Mouse (Mus musculus): ENCODE measurements around the gene Msx2. TPM values are rescaled to one million over a fixed set of nuclear protein-coding genes. Genes with fewer than 3 reads are reported as not detected.

Gene Msx2
- polyA plus RNA-seq, 1 experiment from 2014 or later = 35.6 TPM

GRCm38 (mm10) chr13:53501561-53502253, 28.8 kb upstream of the Msx2 start:
- H3K9me3 ChIP-seq (ENCODE audit: control insufficient read depth, low read length) = no peaks in the 10 kb centered on the region

GRCm38 (mm10) chr13:53501057-53501456, 28.2 kb upstream of the Msx2 start:
- no peak overlapping the region for H3K4me3 ChIP-seq (ENCODE audit: low read depth, low read length)

More at GRCm38 (mm10) chr13:53501561-53502253, 28.8 kb upstream of the Msx2 start:
- no peaks in the 10 kb centered on the region for H3K4me1 ChIP-seq (ENCODE audit: control insufficient read depth, insufficient read depth, low read length)
- no peak overlapping the region for H3K4me3 ChIP-seq (ENCODE audit: low read depth, low read length)
- H3K27ac ChIP-seq (replicated peaks; ENCODE audit: low read depth, low read length) = no peak overlapping the region
- H3K36me3 ChIP-seq (ENCODE audit: control insufficient read depth, insufficient read depth, low read length) = no peaks in the 10 kb centered on the region
- no peak overlapping the region for H3K4me2 ChIP-seq (ENCODE audit: low read depth, severe bottlenecking)
- DNase-seq (ENCODE audit: low spot score) (no peak), ATAC-seq (ENCODE audit: insufficient number of reproducible peaks, low FRiP score, low TSS enrichment, low read depth) (no peak)
- H3K9ac ChIP-seq (ENCODE audit: low read length) = no peak overlapping the region
- WGBS = 25% methylated on average over 10 of the region's 10 CpGs
- H3K27me3 ChIP-seq (ENCODE audit: control insufficient read depth, insufficient read depth, low read length) = no peaks in the 10 kb centered on the region

GRCm38 (mm10) chr13:53486512-53486911, 13.6 kb upstream of the Msx2 start:
- no peak for ATAC-seq (ENCODE audit: insufficient number of reproducible peaks, low FRiP score, low TSS enrichment, low read depth)
- Histone ChIP-seq H3K27me3 (ENCODE audit: control insufficient read depth, insufficient read depth, low read length) (no peaks in the 10 kb centered on the region), H3K9ac (ENCODE audit: low read length) (no peak overlapping the region), H3K36me3 (ENCODE audit: control insufficient read depth, insufficient read depth, low read length) (no peaks in the 10 kb centered on the region), H3K4me3 (ENCODE audit: low read depth, low read length) (no peak overlapping the region), H3K9me3 (ENCODE audit: control insufficient read depth, low read length) (no peaks in the 10 kb centered on the region), H3K4me1 (ENCODE audit: control insufficient read depth, insufficient read depth, low read length) (no peaks in the 10 kb centered on the region), H3K27ac (replicated peaks; ENCODE audit: low read depth, low read length) (no peak overlapping the region), H3K4me2 (ENCODE audit: low read depth, severe bottlenecking) (no peak overlapping the region)
- WGBS = 85% methylated on average over 4 of the region's 4 CpGs
- no peak for DNase-seq (ENCODE audit: low spot score)

More at GRCm38 (mm10) chr13:53501057-53501456, 28.2 kb upstream of the Msx2 start:
- H3K4me1 ChIP-seq (ENCODE audit: control insufficient read depth, insufficient read depth, low read length) = no peaks in the 10 kb centered on the region
- H3K4me2 ChIP-seq (ENCODE audit: low read depth, severe bottlenecking) = no peak overlapping the region
- H3K9me3 ChIP-seq (ENCODE audit: control insufficient read depth, low read length) = no peaks in the 10 kb centered on the region
- H3K36me3 ChIP-seq (ENCODE audit: control insufficient read depth, insufficient read depth, low read length) = no peaks in the 10 kb centered on the region
- H3K27ac ChIP-seq (replicated peaks; ENCODE audit: low read depth, low read length) = no peak overlapping the region
- no peak for DNase-seq (ENCODE audit: low spot score)
- no peak overlapping the region for H3K9ac ChIP-seq (ENCODE audit: low read length)
- H3K27me3 ChIP-seq (ENCODE audit: control insufficient read depth, insufficient read depth, low read length) = no peaks in the 10 kb centered on the region
- WGBS = 60% methylated on average over 3 of the region's 3 CpGs
- ATAC-seq (ENCODE audit: insufficient number of reproducible peaks, low FRiP score, low TSS enrichment, low read depth) = no peak

- H3K4me3 ChIP-seq (ENCODE audit: low read depth, low read length) = peak overlapping the region; percentile 36
- H3K9ac ChIP-seq (ENCODE audit: low read length) = peak overlapping the region; percentile 52
- no peaks in the 10 kb centered on the region for H3K9me3 ChIP-seq (ENCODE audit: control insufficient read depth, low read length)
- peaks cover 15% of the 10 kb centered on the region for H3K27me3 ChIP-seq (ENCODE audit: control insufficient read depth, insufficient read depth, low read length)
- ATAC-seq (ENCODE audit: insufficient number of reproducible peaks, low FRiP score, low TSS enrichment, low read depth) = peak; percentile 85
- H3K4me2 ChIP-seq (ENCODE audit: low read depth, severe bottlenecking) = peak overlapping the region; percentile 78
- under 1% methylated on average over 37 of the region's 37 CpGs for WGBS
- H3K4me1 ChIP-seq (ENCODE audit: control insufficient read depth, insufficient read depth, low read length) = peaks cover 6% of the 10 kb centered on the region; the same call in 1 of the 2 replicates
- DNase-seq (ENCODE audit: low spot score) = peak; percentile 88
- H3K36me3 ChIP-seq (ENCODE audit: control insufficient read depth, insufficient read depth, low read length) = no peaks in the 10 kb centered on the region
- H3K27ac ChIP-seq (replicated peaks; ENCODE audit: low read depth, low read length) = peak overlapping the region; percentile 42
Observed at GRCm38 (mm10) chr13:53475701-53476188, 2.9 kb upstream of the Msx2 start.

GRCm38 (mm10) chr13:53474491-53474890, 1.6 kb upstream of the Msx2 start:
- ATAC-seq (ENCODE audit: insufficient number of reproducible peaks, low FRiP score, low TSS enrichment, low read depth) (no peak), DNase-seq (ENCODE audit: low spot score) (no peak)
- Histone ChIP-seq H3K27ac (replicated peaks; ENCODE audit: low read depth, low read length) (no peak overlapping the region), H3K4me2 (ENCODE audit: low read depth, severe bottlenecking) (no peak overlapping the region), H3K27me3 (ENCODE audit: control insufficient read depth, insufficient read depth, low read length) (peaks cover 23% of the 10 kb centered on the region), H3K4me3 (ENCODE audit: low read depth, low read length) (no peak overlapping the region), H3K9ac (ENCODE audit: low read length) (no peak overlapping the region), H3K36me3 (ENCODE audit: control insufficient read depth, insufficient read depth, low read length) (no peaks in the 10 kb centered on the region), H3K4me1 (ENCODE audit: control insufficient read depth, insufficient read depth, low read length) (peaks cover 7% of the 10 kb centered on the region; the same call in 1 of the 2 replicates), H3K9me3 (ENCODE audit: control insufficient read depth, low read length) (no peaks in the 10 kb centered on the region)
- 15% methylated on average over 6 of the region's 6 CpGs for WGBS

- H3K36me3 ChIP-seq (ENCODE audit: control insufficient read depth, insufficient read depth, low read length) = no peaks in the 10 kb centered on the region
- 13% methylated on average over 5 of the region's 5 CpGs for WGBS
- no peak overlapping the region for H3K4me3 ChIP-seq (ENCODE audit: low read depth, low read length)
- no peaks in the 10 kb centered on the region for H3K9me3 ChIP-seq (ENCODE audit: control insufficient read depth, low read length)
- no peak overlapping the region for H3K4me2 ChIP-seq (ENCODE audit: low read depth, severe bottlenecking)
- no peak for ATAC-seq (ENCODE audit: insufficient number of reproducible peaks, low FRiP score, low TSS enrichment, low read depth)
- H3K27me3 ChIP-seq (ENCODE audit: control insufficient read depth, insufficient read depth, low read length) = peaks cover 23% of the 10 kb centered on the region
- no peak for DNase-seq (ENCODE audit: low spot score)
- H3K9ac ChIP-seq (ENCODE audit: low read length) = no peak overlapping the region
- H3K27ac ChIP-seq (replicated peaks; ENCODE audit: low read depth, low read length) = no peak overlapping the region
- peaks cover 7% of the 10 kb centered on the region; the same call in 1 of the 2 replicates for H3K4me1 ChIP-seq (ENCODE audit: control insufficient read depth, insufficient read depth, low read length)
Observed at GRCm38 (mm10) chr13:53473991-53474390, 1.1 kb upstream of the Msx2 start.

- peaks cover 7% of the 10 kb centered on the region; the same call in 1 of the 2 replicates for H3K4me1 ChIP-seq (ENCODE audit: control insufficient read depth, insufficient read depth, low read length)
- no peak for DNase-seq (ENCODE audit: low spot score)
- H3K4me2 ChIP-seq (ENCODE audit: low read depth, severe bottlenecking) = 0 out of 2 replicates have a peak overlapping the region, but pooled peaks have one; percentile 88
Observed at GRCm38 (mm10) chr13:53473291-53473690, 417 bp upstream of the Msx2 start.

GRCm38 (mm10) chr13:53471926-53472613, 804 bp downstream of the Msx2 start:
- Histone ChIP-seq H3K4me2 (ENCODE audit: low read depth, severe bottlenecking) (peak overlapping the region; percentile 88), H3K4me1 (ENCODE audit: control insufficient read depth, insufficient read depth, low read length) (peaks cover 7% of the 10 kb centered on the region; the same call in 1 of the 2 replicates), H3K27ac (replicated peaks; ENCODE audit: low read depth, low read length) (peak overlapping the region; percentile 72), H3K4me3 (ENCODE audit: low read depth, low read length) (peak overlapping the region; percentile 70), H3K27me3 (ENCODE audit: control insufficient read depth, insufficient read depth, low read length) (peaks cover 29% of the 10 kb centered on the region), H3K9ac (ENCODE audit: low read length) (peak overlapping the region; percentile 81), H3K36me3 (ENCODE audit: control insufficient read depth, insufficient read depth, low read length) (no peaks in the 10 kb centered on the region), H3K9me3 (ENCODE audit: control insufficient read depth, low read length) (no peaks in the 10 kb centered on the region)
- ATAC-seq (ENCODE audit: insufficient number of reproducible peaks, low FRiP score, low TSS enrichment, low read depth) (0 out of 2 replicates have a peak, but pooled peaks have one; percentile 13), DNase-seq (ENCODE audit: low spot score) (no peak)
- WGBS = 1% methylated on average over 50 of the region's 50 CpGs

More at GRCm38 (mm10) chr13:53473291-53473690, 417 bp upstream of the Msx2 start:
- no peaks in the 10 kb centered on the region for H3K36me3 ChIP-seq (ENCODE audit: control insufficient read depth, insufficient read depth, low read length)
- H3K4me3 ChIP-seq (ENCODE audit: low read depth, low read length) = no peak overlapping the region
- no peak overlapping the region for H3K27ac ChIP-seq (replicated peaks; ENCODE audit: low read depth, low read length)
- WGBS = 15% methylated on average over 4 of the region's 4 CpGs
- peaks cover 25% of the 10 kb centered on the region for H3K27me3 ChIP-seq (ENCODE audit: control insufficient read depth, insufficient read depth, low read length)
- H3K9ac ChIP-seq (ENCODE audit: low read length) = no peak overlapping the region
- no peaks in the 10 kb centered on the region for H3K9me3 ChIP-seq (ENCODE audit: control insufficient read depth, low read length)
- ATAC-seq (ENCODE audit: insufficient number of reproducible peaks, low FRiP score, low TSS enrichment, low read depth) = no peak

Measured in limb, embryonic 11.5 days (tissue).